Mouse (Mus musculus) granulocyte monocyte progenitor cell, adult 5-6 weeks (primary cell): Measurements from ENCODE around the gene Ptpro. TPM values are rescaled to one million over a fixed set of nuclear protein-coding genes. Genes with fewer than 3 reads are reported as not detected.

ENCODE experiments used
- ATAC-seq: replicated peaks from 2 replicates; pipeline ENCODE4 v1.8.0; 2016; ENCODE audit warnings: mild to moderate bottlenecking, moderate TSS enrichment, inconsistent platforms; ENCODE audit not compliant: poor library complexity, severe bottlenecking
- total RNA-seq, 2 experiments: library from RNA; stranded (forward) in 1 of 2; stranded (reverse) in 1 of 2; fragments of 200-712, 200-1000 nt in 1 of 2; fragments of >200 nt in 1 of 2; fragmentation: Nextera tagmentation in 1 of 2; gene quantifications; 2 replicates each; pipeline ENCODE4 v1.2.3; 2014 to 2017

Ptpro gene
- total RNA-seq, 2 experiments from 2014 or later: 3.5 to 4.4 TPM

GRCm38 (mm10) chr6:137292421-137292820 is 40.3 kb downstream of the Ptpro start:
- ATAC-seq: peak; percentile 81

- ATAC-seq: no peak
Observed at GRCm38 (mm10) chr6:137294973-137295820, 43.1 kb downstream of the Ptpro start.

GRCm38 (mm10) chr6:137302561-137302960 is 50.4 kb downstream of the Ptpro start:
- peak; percentile 92 for ATAC-seq

- no peak for ATAC-seq
Observed at GRCm38 (mm10) chr6:137303824-137304223, 51.7 kb downstream of the Ptpro start.

- no peak for ATAC-seq
Observed at GRCm38 (mm10) chr6:137315265-137315664, 63.1 kb downstream of the Ptpro start.

GRCm38 (mm10) chr6:137316358-137316757 is 64.2 kb downstream of the Ptpro start:
- ATAC-seq: peak; percentile 98

- no peak for ATAC-seq
Observed at GRCm38 (mm10) chr6:137317509-137317908, 65.4 kb downstream of the Ptpro start.

- no peak for ATAC-seq
Observed at GRCm38 (mm10) chr6:137318242-137318861, 66.2 kb downstream of the Ptpro start.

- ATAC-seq: no peak
Observed at GRCm38 (mm10) chr6:137319658-137320057, 67.5 kb downstream of the Ptpro start.

GRCm38 (mm10) chr6:137327718-137328117 is 75.6 kb downstream of the Ptpro start:
- no peak for ATAC-seq

- ATAC-seq: no peak
Observed at GRCm38 (mm10) chr6:137328228-137328627, 76.1 kb downstream of the Ptpro start.

GRCm38 (mm10) chr6:137330782-137331181 is 78.7 kb downstream of the Ptpro start:
- ATAC-seq: no peak

- no peak for ATAC-seq
Observed at GRCm38 (mm10) chr6:137331826-137332225, 79.7 kb downstream of the Ptpro start.

GRCm38 (mm10) chr6:137339071-137339470 is 87.0 kb downstream of the Ptpro start:
- ATAC-seq: no peak

- no peak for ATAC-seq
Observed at GRCm38 (mm10) chr6:137343688-137344441, 91.7 kb downstream of the Ptpro start.

- no peak for ATAC-seq
Observed at GRCm38 (mm10) chr6:137360166-137360565, 108.0 kb downstream of the Ptpro start.

GRCm38 (mm10) chr6:137362216-137362615 is 110.1 kb downstream of the Ptpro start:
- no peak for ATAC-seq

- ATAC-seq: no peak
Observed at GRCm38 (mm10) chr6:137364681-137365080, 112.6 kb downstream of the Ptpro start.

GRCm38 (mm10) chr6:137365637-137366036 is 113.5 kb downstream of the Ptpro start:
- ATAC-seq: peak; percentile 27; the same call in 1 of the 2 replicates

- ATAC-seq: no peak
Observed at GRCm38 (mm10) chr6:137370745-137371144, 118.6 kb downstream of the Ptpro start.

GRCm38 (mm10) chr6:137371455-137371854 is 119.3 kb downstream of the Ptpro start:
- no peak for ATAC-seq
